Mouse (Mus musculus): ENCODE measurements around the gene Hist1h3i.

Gene Hist1h3i

DNA sequence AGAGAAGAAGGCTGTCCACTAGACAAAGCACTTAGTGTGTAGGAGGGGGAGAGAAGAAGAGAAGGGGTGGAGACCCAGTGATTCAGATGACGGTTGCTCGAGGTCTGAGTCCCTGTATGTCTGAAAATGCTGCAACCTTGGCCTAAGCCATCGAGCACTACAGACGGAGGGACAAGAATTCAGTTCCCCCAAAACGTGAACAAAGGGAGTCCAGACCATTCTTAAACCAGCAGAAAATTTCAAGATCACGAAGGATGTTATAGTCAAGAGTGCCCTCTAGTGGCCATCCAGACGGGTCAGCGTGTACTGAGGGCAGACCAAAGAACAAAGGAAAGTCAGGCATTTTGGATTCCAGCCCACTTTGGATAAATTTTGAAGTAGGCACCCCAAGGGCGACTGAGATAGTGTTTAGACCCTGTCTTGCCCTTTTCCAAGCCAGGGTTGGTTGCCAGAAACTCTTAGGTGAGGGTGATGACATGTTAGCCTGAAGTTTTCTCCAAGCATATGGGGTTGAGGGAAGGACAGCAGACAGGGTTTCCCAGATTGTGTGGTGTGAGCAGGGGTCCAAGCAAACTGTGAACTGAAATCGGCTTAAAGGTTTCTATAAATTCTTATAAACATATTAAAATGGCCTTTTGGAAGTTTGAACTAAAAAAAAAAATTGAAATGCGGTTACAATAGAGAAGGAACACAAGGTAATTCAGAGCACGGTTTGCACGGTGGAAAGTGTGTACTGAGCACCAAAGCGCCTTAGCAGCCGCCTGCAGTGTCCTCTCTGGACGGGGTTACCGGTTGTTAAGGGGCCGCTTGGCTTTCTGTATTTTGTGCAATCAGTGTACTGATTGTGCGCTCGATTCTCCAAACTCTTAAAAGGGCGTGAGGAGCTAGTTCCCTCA is 48.9 kb downstream of the Hist1h3i start:
- peak; percentile 81 for DNase-seq (ENCODE audit: low read depth)

- no peak for DNase-seq (ENCODE audit: low read depth)
Measured at GRCm38 (mm10) chr13:21733466-21733865, 49.7 kb downstream of the Hist1h3i start.

Measured in c-Kit-positive CD71-negative TER-119-negative erythroid progenitor cells, embryonic 14.5 days (primary cell).